Mouse (Mus musculus) limb, embryonic 14.5 days (tissue): ENCODE data around the gene Mst1. TPM values are rescaled to one million over a fixed set of nuclear protein-coding genes. Genes with fewer than 3 reads are reported as not detected.

Source experiments
- ATAC-seq: fragments of 200-750 bp; cut with Nextera tagmentation; 2 replicates; pipeline ENCODE4 v1.8.0; 2017; ENCODE audit warnings: low read depth, moderate number of reproducible peaks, moderate TSS enrichment; ENCODE audit not compliant: low FRiP score
- DNase-seq: peaks from one replicate; pipeline ENCODE4 v3.0.0-alpha.2; 2015; ENCODE audit warnings: low spot score
- H3K27ac ChIP-seq: fragments of 300-500 bp; sonication (generic); replicated peaks from 2 replicates; pipeline ENCODE4 v1.5.1; 2014; ENCODE audit warnings: low read depth, mild to moderate bottlenecking, low read length, moderate library complexity, mixed read lengths
- H3K27me3 ChIP-seq: fragments of 300-500 bp; sonication (generic); 2 replicates; pipeline ENCODE4 v1.6.1; 2014; ENCODE audit warnings: low read length, mixed read lengths; ENCODE audit not compliant: control insufficient read depth, insufficient read depth
- H3K36me3 ChIP-seq: fragments of 300-500 bp; sonication (generic); 2 replicates; pipeline ENCODE4 v1.6.1; 2014; ENCODE audit warnings: mild to moderate bottlenecking, low read length, moderate library complexity, mixed read lengths; ENCODE audit not compliant: control insufficient read depth, insufficient read depth
- H3K4me1 ChIP-seq: fragments of 300-500 bp; sonication (generic); 2 replicates; pipeline ENCODE4 v1.6.1; 2014; ENCODE audit warnings: antibody characterized with exemption, low read length, mixed read lengths; ENCODE audit not compliant: control insufficient read depth, insufficient read depth
- H3K4me2 ChIP-seq: fragments of 300-500 bp; sonication (generic); replicated peaks from 2 replicates; pipeline ENCODE4 v1.6.1; 2014; ENCODE audit warnings: low read depth, mild to moderate bottlenecking, low read length, moderate library complexity; ENCODE audit not compliant: severe bottlenecking
- H3K4me3 ChIP-seq: fragments of 300-500 bp; sonication (generic); replicated peaks from 2 replicates; pipeline ENCODE4 v1.5.1; 2014; ENCODE audit warnings: low read length
- H3K9ac ChIP-seq: fragments of 300-500 bp; sonication (generic); 2 replicates; pipeline ENCODE4 v1.6.1; 2014; ENCODE audit warnings: mild to moderate bottlenecking, low read depth, low read length, moderate library complexity; ENCODE audit not compliant: severe bottlenecking
- H3K9me3 ChIP-seq: fragments of 300-500 bp; sonication (generic); 2 replicates; pipeline ENCODE4 v1.6.1; 2016; ENCODE audit warnings: low read length; ENCODE audit not compliant: control insufficient read depth
- POLR2A ChIP-seq: fragments of 200-500 bp; IDR thresholded peaks from 2 replicates; pipeline ENCODE4 v1.8.0; 2012; ENCODE audit warnings: inconsistent platforms, mild to moderate bottlenecking, moderate library complexity, borderline replicate concordance; ENCODE audit not compliant: insufficient read depth, insufficient read length; ENCODE audit errors: extremely low read depth
- WGBS: fragments of 180-500 bp; shearing (Covaris S2); extraction: QIAGEN DNeasy Blood & Tissue Kit; methylation state at CpG from one replicate; pipeline ENCODE4 v1.1.7; 2014; 5-methylcytosine and 5-hydroxymethylcytosine counted together
- polyA plus RNA-seq, 2 experiments: library from polyadenylated mRNA; depleted of rRNA in 1 of 2; stranded (reverse) in 1 of 2; unstranded in 1 of 2; fragments of >200 nt; fragmentation: Nextera tagmentation in 1 of 2; extraction: Ambion mirVana in 1 of 2; gene quantifications; 2 replicates each; pipeline versions ENCODE4 v1.2.1 to v1.2.3; 2012 to 2014

The Mst1 gene
- polyA plus RNA-seq, 2 experiments, result 1.1 to 1.6 TPM

GRCm38 (mm10) chr9:108119891-108120411 is 39.7 kb downstream of the Mst1 start:
- DNase-seq, result no peak
- peak; percentile 39; the same call in 1 of the 2 replicates for ATAC-seq
- 68% methylated on average over 5 of the region's 11 CpGs for WGBS
- Histone ChIP-seq H3K27me3 (no peaks in the 10 kb centered on the region), H3K9ac (no peak overlapping the region), H3K36me3 (no peaks in the 10 kb centered on the region), H3K4me1 (peaks cover 10% of the 10 kb centered on the region; the same call in 1 of the 2 replicates), H3K4me2 (no peak overlapping the region), H3K4me3 (no peak overlapping the region), H3K27ac (0 out of 2 replicates have a peak overlapping the region, but pooled peaks have one; percentile 41), H3K9me3 (no peaks in the 10 kb centered on the region)
- TF ChIP-seq POLR2A, result no peak

GRCm38 (mm10) chr9:108120671-108121070 is 40.4 kb downstream of the Mst1 start:
- H3K36me3 ChIP-seq, result no peaks in the 10 kb centered on the region
- ATAC-seq (no peak), DNase-seq (no peak)
- no peaks in the 10 kb centered on the region for H3K9me3 ChIP-seq
- no peak overlapping the region for H3K4me3 ChIP-seq
- peaks cover 10% of the 10 kb centered on the region; the same call in 1 of the 2 replicates for H3K4me1 ChIP-seq
- H3K4me2 ChIP-seq, result no peak overlapping the region
- H3K27ac ChIP-seq, result no peak overlapping the region
- TF ChIP-seq POLR2A, result no peak
- 92% methylated on average over 8 of the region's 8 CpGs for WGBS
- no peaks in the 10 kb centered on the region for H3K27me3 ChIP-seq
- H3K9ac ChIP-seq, result no peak overlapping the region

GRCm38 (mm10) chr9:108121170-108121969 is 41.1 kb downstream of the Mst1 start:
- H3K4me3 ChIP-seq, result no peak overlapping the region
- no peak for TF ChIP-seq POLR2A
- no peak overlapping the region for H3K4me2 ChIP-seq
- H3K9ac ChIP-seq, result no peak overlapping the region
- DNase-seq, result no peak
- no peaks in the 10 kb centered on the region for H3K27me3 ChIP-seq
- no peak overlapping the region for H3K27ac ChIP-seq
- 87% methylated on average over 10 of the region's 10 CpGs for WGBS
- H3K9me3 ChIP-seq, result no peaks in the 10 kb centered on the region
- no peak for ATAC-seq
- peaks cover 10% of the 10 kb centered on the region; the same call in 1 of the 2 replicates for H3K4me1 ChIP-seq
- H3K36me3 ChIP-seq, result no peaks in the 10 kb centered on the region

GRCm38 (mm10) chr9:108123916-108124315 is 43.7 kb downstream of the Mst1 start:
- H3K27ac ChIP-seq, result no peak overlapping the region
- H3K4me3 ChIP-seq, result no peak overlapping the region
- 84% methylated on average over 4 of the region's 4 CpGs for WGBS
- no peaks in the 10 kb centered on the region for H3K9me3 ChIP-seq
- H3K36me3 ChIP-seq, result no peaks in the 10 kb centered on the region
- ATAC-seq (no peak), DNase-seq (no peak)
- no peak for TF ChIP-seq POLR2A
- peaks cover 7% of the 10 kb centered on the region; the same call in 1 of the 2 replicates for H3K4me1 ChIP-seq
- H3K4me2 ChIP-seq, result no peak overlapping the region
- H3K27me3 ChIP-seq, result no peaks in the 10 kb centered on the region
- no peak overlapping the region for H3K9ac ChIP-seq

GRCm38 (mm10) chr9:108125731-108126130 is 45.5 kb downstream of the Mst1 start:
- Histone ChIP-seq H3K27ac (no peak overlapping the region), H3K36me3 (no peaks in the 10 kb centered on the region), H3K9ac (no peak overlapping the region), H3K27me3 (no peaks in the 10 kb centered on the region), H3K9me3 (no peaks in the 10 kb centered on the region), H3K4me3 (no peak overlapping the region), H3K4me2 (no peak overlapping the region), H3K4me1 (0 out of 2 replicates have a peak, but pooled peaks cover 3% of the 10 kb centered on the region)
- no peak for TF ChIP-seq POLR2A
- no peak for DNase-seq
- WGBS, result 86% methylated on average over 8 of the region's 8 CpGs
- ATAC-seq, result no peak
